Mouse (Mus musculus) liver, adult 2 months (tissue): ENCODE results near the gene Nf2. TPM values are rescaled to one million over a fixed set of nuclear protein-coding genes. Genes with fewer than 3 reads are reported as not detected.

ENCODE experiments used
- DNase-seq: peaks from one replicate; pipeline ENCODE4 v3.0.0-alpha.2; 2011; ENCODE audit warnings: low read depth, low spot score; ENCODE audit errors: extremely low read depth
- H3K27ac ChIP-seq: fragments of 200-500 bp; replicated peaks from 2 replicates; pipeline ENCODE4 v1.5.1; 2012; ENCODE audit warnings: low read depth, mild to moderate bottlenecking, control low read depth, inconsistent platforms, low read length; ENCODE audit not compliant: insufficient read depth
- H3K27me3 ChIP-seq: fragments of 200-500 bp; 2 replicates; pipeline ENCODE4 v1.6.1; 2012; ENCODE audit warnings: mild to moderate bottlenecking, moderate library complexity, low read length, inconsistent platforms; ENCODE audit not compliant: control insufficient read depth, insufficient read depth
- H3K36me3 ChIP-seq: fragments of 200-500 bp; 2 replicates; pipeline ENCODE4 v1.6.1; 2012; ENCODE audit warnings: low read length, inconsistent platforms; ENCODE audit not compliant: control insufficient read depth, insufficient read depth
- H3K4me1 ChIP-seq: fragments of 200-500 bp; 2 replicates; pipeline ENCODE4 v1.6.1; 2011; ENCODE audit warnings: low read length; ENCODE audit not compliant: control insufficient read depth, insufficient read depth
- H3K4me3 ChIP-seq: fragments of 200-500 bp; 2 replicates; pipeline ENCODE4 v1.5.1; 2011; ENCODE audit warnings: low read depth, mild to moderate bottlenecking, control low read depth, low read length, moderate library complexity; ENCODE audit not compliant: insufficient read depth
- H3K79me2 ChIP-seq: fragments of 200-500 bp; 2 replicates; pipeline ENCODE4 v1.6.1; 2012; ENCODE audit warnings: inconsistent platforms, mild to moderate bottlenecking, low read length, moderate library complexity; ENCODE audit not compliant: control insufficient read depth, insufficient read depth
- H3K9ac ChIP-seq: fragments of 200-500 bp; 2 replicates; pipeline ENCODE4 v1.6.1; 2012; ENCODE audit warnings: low read depth, mild to moderate bottlenecking, control low read depth, inconsistent platforms, low read length
- CTCF ChIP-seq: fragments of 200-500 bp; IDR thresholded peaks from 2 replicates; pipeline ENCODE4 v1.5.1; 2011; ENCODE audit warnings: low read depth, low read length, control low read depth
- POLR2A ChIP-seq: fragments of 200-500 bp; IDR thresholded peaks from 2 replicates; pipeline ENCODE4 v1.6.1; 2011; ENCODE audit warnings: low read length, control low read depth; ENCODE audit not compliant: insufficient read depth; ENCODE audit errors: extremely low read depth
- WGBS: fragments of 180-500 bp; shearing (Covaris S2); methylation state at CpG from one replicate; pipeline ENCODE4 v1.1.7; 2018; 5-methylcytosine and 5-hydroxymethylcytosine counted together
- polyA plus RNA-seq: library from polyadenylated mRNA; depleted of rRNA; stranded (reverse); fragments of >200 nt; gene quantifications from 2 replicates; pipeline ENCODE4 v1.2.3, GENCODE M21; 2012
- total RNA-seq: library from RNA; depleted of rRNA; stranded (reverse); fragments of >200 nt; gene quantifications from 2 replicates; pipeline ENCODE4 v1.2.3, GENCODE M21; 2014

Nf2 gene
- total and polyA plus RNA-seq, 2 experiments = 11.1 to 16.4 TPM

- Histone ChIP-seq H3K27me3 (no peaks in the 10 kb centered on the region), H3K79me2 (no peaks in the 10 kb centered on the region), H3K9ac (no peak overlapping the region), H3K36me3 (no peaks in the 10 kb centered on the region), H3K4me3 (no peak overlapping the region), H3K27ac (no peak overlapping the region), H3K4me1 (no peaks in the 10 kb centered on the region)
- TF ChIP-seq CTCF (no peak), POLR2A (no peak)
- 50% methylated on average over 11 of the region's 11 CpGs for WGBS
- DNase-seq = no peak
Measured at GRCm38 (mm10) chr11:4861816-4862604, 12.7 kb upstream of the Nf2 start.

GRCm38 (mm10) chr11:4860986-4861385 is 11.7 kb upstream of the Nf2 start:
- 65% methylated on average over 1 of the region's 1 CpGs for WGBS

GRCm38 (mm10) chr11:4858416-4858815 is 9.1 kb upstream of the Nf2 start:
- TF ChIP-seq CTCF (no peak), POLR2A (no peak)
- H3K27ac ChIP-seq = no peak overlapping the region
- no peak overlapping the region for H3K9ac ChIP-seq
- no peaks in the 10 kb centered on the region for H3K27me3 ChIP-seq
- H3K79me2 ChIP-seq = no peaks in the 10 kb centered on the region
- WGBS = 60% methylated on average over 2 of the region's 2 CpGs
- DNase-seq = no peak
- no peaks in the 10 kb centered on the region for H3K4me1 ChIP-seq
- no peaks in the 10 kb centered on the region for H3K36me3 ChIP-seq
- no peak overlapping the region for H3K4me3 ChIP-seq

More at GRCm38 (mm10) chr11:4860986-4861385, 11.7 kb upstream of the Nf2 start:
- Histone ChIP-seq H3K4me1 (no peaks in the 10 kb centered on the region), H3K9ac (no peak overlapping the region), H3K27me3 (no peaks in the 10 kb centered on the region), H3K79me2 (no peaks in the 10 kb centered on the region), H3K4me3 (no peak overlapping the region), H3K27ac (no peak overlapping the region), H3K36me3 (no peaks in the 10 kb centered on the region)
- no peak for TF ChIP-seq POLR2A
- TF ChIP-seq CTCF = no peak
- no peak for DNase-seq

- H3K36me3 ChIP-seq = no peaks in the 10 kb centered on the region
- H3K27ac ChIP-seq = no peak overlapping the region
- no peaks in the 10 kb centered on the region for H3K4me1 ChIP-seq
- 97% methylated on average over 5 of the region's 5 CpGs for WGBS
- H3K27me3 ChIP-seq = no peaks in the 10 kb centered on the region
- no peaks in the 10 kb centered on the region for H3K79me2 ChIP-seq
- no peak overlapping the region for H3K9ac ChIP-seq
- no peak for TF ChIP-seq CTCF
- TF ChIP-seq POLR2A = no peak
- DNase-seq = no peak
- no peak overlapping the region for H3K4me3 ChIP-seq
Measured at GRCm38 (mm10) chr11:4854181-4854580, 4.8 kb upstream of the Nf2 start.

- DNase-seq = no peak
- H3K4me1 ChIP-seq = peaks cover 1% of the 10 kb centered on the region; the same call in 1 of the 2 replicates
- H3K4me3 ChIP-seq = no peak overlapping the region
- H3K9ac ChIP-seq = no peak overlapping the region
- peaks cover 7% of the 10 kb centered on the region; the same call in 1 of the 2 replicates for H3K79me2 ChIP-seq
- no peak for TF ChIP-seq CTCF
- TF ChIP-seq POLR2A = no peak
- H3K27ac ChIP-seq = no peak overlapping the region
- no peaks in the 10 kb centered on the region for H3K36me3 ChIP-seq
- no peaks in the 10 kb centered on the region for H3K27me3 ChIP-seq
Measured at GRCm38 (mm10) chr11:4853021-4853420, 3.7 kb upstream of the Nf2 start.

- Histone ChIP-seq H3K9ac (no peak overlapping the region), H3K27me3 (no peaks in the 10 kb centered on the region), H3K79me2 (peaks cover 7% of the 10 kb centered on the region; the same call in 1 of the 2 replicates), H3K4me1 (peaks cover 2% of the 10 kb centered on the region; the same call in 1 of the 2 replicates), H3K27ac (no peak overlapping the region), H3K4me3 (no peak overlapping the region), H3K36me3 (no peaks in the 10 kb centered on the region)
- DNase-seq = no peak
- no peak for TF ChIP-seq CTCF
- no peak for TF ChIP-seq POLR2A
- 98% methylated on average over 2 of the region's 2 CpGs for WGBS
Measured at GRCm38 (mm10) chr11:4850404-4850803, 1.1 kb upstream of the Nf2 start.
